Mouse (Mus musculus): ENCODE results near the gene D17Wsu92e. TPM values are rescaled to one million over a fixed set of nuclear protein-coding genes. Genes with fewer than 3 reads are reported as not detected.

Gene D17Wsu92e
- polyA plus RNA-seq, 1 experiment = 80.5 TPM

DNA sequence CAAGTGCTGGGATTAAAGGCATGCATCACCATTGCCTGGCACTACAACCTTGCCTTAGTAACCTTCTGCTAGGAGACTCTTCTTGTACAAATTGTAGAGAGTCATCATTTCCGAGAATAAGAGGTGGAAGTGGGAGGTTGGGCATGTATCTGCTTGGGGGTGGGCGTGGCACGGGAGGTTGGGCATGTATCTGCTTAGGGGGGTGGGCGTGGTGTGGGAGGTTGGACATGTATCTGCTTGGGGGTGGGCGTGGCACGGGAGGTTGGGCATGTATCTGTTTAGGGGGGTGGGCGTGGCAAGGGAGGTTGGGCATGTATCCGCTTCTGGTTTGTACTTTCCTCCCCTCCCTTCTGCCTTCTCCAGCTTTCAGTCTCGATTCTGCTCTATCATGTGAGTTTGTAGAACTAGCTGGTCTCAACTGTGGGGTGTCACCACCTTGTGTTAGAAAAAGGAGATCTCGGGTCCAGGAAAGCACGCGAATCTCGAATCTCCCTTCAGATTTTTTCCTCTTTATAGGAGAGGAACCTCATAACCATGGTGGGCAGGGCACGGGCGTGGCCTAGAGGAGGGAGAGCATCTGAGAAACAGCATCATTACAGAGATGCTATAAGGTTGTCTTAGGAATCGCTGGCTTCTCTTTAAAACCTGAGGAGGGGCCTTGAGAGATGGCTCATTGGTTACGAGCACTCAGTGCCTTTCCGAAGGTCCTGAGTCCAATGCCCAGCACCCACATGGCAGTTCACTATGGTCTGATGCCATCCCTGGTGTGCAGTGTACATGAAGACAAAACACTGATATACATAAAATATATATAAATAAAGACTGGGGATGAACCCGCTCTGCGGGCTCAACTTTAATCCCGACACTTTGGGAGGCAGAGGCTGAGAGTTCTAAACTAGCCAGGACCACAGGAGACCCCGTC, 5.8 kb upstream of the D17Wsu92e start:
- no peak for TF ChIP-seq GATA1 (IDR thresholded peaks at IDR 0.05; ENCODE audit: low read length)

DNA sequence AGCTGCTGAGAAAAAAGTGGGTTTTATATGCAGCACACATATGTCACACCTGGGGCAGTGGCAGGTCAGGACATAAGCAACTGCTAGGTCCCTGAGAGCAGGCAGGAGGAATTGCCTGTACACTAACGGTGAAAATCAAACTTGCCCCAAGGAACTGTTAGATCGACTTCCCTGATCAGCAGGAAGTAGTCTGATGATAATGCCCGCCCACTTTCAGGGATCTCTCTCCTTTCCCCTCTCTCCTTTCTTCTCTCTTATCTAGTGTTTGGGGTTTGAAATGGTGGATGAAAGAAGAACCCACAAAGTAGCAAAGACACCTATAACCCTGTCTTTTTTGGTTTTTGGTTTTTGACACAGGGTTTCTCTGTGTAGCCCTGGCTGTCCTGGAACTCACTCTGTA, 5.1 kb upstream of the D17Wsu92e start:
- peak; percentile 9 for TF ChIP-seq GATA1 (IDR thresholded peaks at IDR 0.05; ENCODE audit: low read length)

DNA sequence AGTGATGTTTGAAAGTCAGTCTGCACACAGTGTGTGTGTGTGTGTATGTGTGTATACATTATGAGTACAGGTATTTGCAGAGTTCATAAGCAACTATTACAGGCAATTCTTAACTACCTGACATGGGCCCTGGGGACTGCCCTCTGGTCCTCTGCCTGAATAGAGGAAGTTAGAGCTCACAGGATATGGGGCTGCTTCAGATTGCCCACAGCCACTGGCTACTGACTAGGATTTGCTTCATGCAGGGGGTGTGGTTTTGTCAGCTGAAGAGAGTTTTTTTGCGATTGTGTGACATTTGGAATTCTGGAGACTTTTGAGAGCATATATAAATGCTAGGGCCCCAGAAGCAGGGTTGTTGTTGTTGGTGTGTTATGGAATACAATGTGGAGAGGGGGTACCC, 4.5 kb upstream of the D17Wsu92e start:
- no peak for TF ChIP-seq GATA1 (IDR thresholded peaks at IDR 0.05; ENCODE audit: low read length)

DNA sequence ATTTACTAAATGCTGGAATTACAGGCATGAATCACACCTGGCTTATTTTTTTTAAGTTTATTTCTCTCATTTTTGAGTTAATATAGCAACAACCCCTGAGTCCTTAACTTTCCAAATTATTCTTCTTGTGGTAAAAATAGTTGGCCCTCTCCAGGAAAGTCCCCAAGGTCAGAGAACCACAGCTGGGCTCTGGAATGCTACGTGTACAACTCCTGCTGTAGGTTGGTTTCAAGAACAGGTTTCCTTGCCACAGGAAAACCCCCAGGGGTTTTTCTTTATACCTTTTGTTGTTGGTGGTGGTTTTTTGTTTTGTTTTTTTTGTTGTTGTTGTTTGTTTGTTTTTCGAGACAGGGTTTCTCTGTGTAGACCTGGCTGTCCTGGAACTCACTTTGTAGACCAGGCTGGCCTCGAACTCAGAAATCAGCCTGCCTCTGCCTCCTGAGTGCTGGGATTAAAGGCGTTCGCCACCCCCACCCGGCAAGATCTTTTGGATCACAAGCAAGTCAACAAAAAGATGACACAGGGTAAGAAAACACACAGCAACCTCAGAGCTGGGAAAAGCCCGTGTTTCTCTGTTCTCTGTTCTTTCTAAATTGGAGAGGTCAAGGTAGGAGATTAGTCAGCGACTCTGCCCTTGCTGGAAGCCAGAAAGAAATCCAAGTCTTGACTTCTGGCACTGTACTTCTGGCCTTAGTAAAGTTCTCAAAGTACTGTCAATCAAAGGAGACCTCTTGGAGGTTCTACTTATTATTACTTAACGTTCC, 2.9 kb upstream of the D17Wsu92e start:
- TF ChIP-seq GATA1 (IDR thresholded peaks at IDR 0.05; ENCODE audit: low read length) = no peak

DNA sequence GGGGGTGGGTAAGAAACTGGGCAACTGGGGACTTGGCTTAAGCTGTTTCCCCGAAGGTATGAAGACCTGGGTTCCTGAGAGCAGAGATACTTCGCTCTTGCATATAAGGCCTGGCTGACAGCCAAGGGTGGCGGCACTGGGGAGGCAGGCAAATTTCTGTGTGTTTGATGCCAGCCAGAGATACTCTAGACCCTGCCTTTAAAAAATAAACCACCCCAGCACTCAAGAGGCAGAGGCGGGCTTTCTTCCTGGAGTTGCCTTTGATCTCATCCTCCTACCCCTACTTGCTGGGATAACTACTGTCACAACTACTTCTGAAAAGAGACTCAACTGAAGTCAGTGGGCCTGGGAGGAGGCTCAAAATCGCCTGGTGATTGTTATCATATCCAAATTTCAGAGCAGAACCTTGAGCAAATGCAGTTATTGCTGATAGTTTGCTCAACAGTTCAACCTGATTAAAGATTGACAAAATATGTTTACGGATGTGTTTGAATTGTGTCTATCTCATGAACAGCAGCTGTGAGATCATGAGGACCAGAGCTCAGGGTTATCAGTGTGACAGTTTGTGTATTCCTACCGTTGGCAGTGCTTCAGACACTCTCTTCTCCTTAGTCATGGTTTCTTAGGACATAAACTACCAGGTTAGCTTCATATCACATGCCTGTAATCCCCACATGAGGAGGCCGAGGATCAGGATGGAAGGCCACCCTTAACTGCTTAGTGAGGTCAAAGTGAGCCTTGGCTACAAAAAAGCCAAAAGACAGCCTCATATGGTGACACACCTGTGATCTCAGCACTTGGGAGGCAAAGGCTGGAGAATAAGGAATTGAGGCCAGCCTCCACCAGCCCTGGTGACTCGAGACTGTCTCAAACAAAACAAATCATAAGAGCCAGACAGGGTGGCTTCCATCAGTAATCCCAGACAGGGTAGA, 1.2 kb upstream of the D17Wsu92e start:
- TF ChIP-seq GATA1 (IDR thresholded peaks at IDR 0.05; ENCODE audit: low read length) = peak; percentile 72

DNA sequence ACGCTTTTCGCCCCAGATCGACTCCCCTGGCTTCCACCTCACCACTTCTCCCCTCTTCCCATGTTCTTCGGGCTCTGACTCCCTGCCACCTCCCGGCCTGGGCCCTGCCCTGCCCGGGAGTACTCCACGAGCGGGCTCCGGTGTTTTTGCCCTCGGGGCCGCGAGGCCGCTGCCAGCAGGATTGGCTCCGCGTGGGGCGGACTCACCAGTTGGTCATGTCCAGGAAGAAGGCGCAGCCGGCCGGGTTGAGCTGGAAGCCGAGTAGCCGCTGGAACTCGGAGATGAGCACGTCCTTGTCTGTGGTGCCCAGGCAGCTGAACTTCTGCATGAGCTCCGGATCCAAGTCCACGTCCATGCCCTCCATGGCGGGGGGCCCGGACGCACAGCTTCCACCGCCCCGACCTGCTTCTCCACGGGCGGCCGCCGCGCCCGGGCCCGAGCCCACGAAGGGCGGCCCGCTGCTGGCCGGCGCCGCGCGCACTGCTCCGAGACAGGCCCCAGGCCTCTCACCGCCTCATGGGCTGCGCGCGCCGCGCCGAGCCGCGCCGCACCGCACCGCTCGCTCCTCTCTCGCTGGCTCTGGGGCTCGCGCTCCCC, 379 bp downstream of the D17Wsu92e start:
- no peak for TF ChIP-seq GATA1 (IDR thresholded peaks at IDR 0.05; ENCODE audit: low read length)

DNA sequence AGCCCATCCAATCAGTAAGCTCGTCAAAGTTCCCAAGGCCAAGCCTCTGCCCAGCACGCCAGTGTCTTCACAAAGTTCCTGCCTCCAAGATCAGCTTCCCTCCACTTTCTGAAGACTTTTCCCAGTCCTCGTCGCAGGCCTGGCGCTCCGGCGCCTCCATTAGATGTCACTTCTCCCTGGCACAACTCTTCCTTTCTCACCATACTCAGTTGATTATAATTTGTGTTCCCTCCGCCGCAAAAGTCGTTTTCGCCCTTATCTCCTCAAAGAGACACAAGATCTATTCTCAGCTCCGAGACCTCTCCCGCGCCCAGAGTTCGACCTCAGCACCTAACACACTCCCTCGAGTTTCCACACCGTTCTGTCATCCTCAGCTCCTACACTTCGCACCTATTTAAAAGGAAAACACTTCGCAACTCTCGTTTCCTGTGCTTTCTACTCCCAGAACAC, 902 bp downstream of the D17Wsu92e start:
- TF ChIP-seq GATA1 (IDR thresholded peaks at IDR 0.05; ENCODE audit: low read length) = no peak

DNA sequence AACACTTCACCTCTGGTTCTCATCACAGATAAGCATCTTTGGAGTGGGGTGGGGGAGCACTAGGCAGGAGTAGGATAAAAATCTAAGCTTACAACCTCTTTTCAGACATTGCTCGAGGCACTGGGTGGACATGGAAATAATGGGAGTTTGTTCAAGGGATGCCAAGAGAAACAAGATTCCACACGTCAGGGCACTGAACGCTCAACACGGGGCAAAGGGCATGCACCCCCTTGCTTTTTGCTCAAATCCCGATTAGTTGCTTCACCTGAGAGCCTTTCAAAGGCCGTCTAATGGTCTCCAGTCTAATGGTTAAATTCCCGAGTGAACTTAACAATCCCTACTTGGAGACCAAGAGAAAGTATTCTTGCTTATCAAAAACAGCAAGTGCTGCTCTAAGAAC, 1.4 kb downstream of the D17Wsu92e start:
- TF ChIP-seq GATA1 (IDR thresholded peaks at IDR 0.05; ENCODE audit: low read length) = no peak

DNA sequence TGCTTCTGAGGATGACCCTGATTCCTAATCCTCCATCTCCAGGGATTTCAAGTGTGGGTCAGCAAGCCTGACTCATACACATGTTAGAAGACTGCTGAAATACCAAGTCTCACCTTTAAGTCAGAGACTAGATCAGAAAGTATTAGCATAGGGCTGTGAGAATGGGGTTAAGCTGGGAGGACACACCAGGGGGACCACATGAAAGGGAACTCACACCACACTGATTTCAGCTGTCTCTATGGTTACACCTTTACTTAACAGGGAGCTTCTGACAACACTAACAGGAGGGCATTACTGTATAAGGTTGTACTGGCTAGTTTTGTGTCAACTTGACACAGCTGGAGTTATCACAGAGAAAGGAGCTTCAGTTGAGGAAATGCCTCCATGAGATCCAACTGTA, 5.8 kb downstream of the D17Wsu92e start:
- no peak for TF ChIP-seq GATA1 (IDR thresholded peaks at IDR 0.05; ENCODE audit: low read length)

DNA sequence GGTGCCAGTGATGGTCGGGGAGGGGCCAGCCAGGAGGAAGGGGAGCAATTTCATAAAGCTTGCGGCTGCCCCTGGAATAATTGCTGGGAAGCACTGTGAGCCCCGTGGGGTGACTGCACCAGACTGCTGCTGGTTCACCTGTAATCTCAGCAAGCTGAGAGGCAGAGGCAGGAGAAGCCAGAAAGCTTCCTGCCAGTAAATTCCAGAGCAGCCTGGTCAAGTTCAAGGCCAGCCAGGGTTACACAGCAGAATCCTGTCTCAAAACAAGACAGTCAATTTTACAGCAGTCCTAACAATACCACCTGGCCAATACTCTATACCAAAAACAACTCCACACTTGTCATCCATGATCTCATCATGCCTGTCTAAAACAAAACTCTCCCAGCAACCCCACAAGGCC, 8.5 kb downstream of the D17Wsu92e start:
- TF ChIP-seq GATA1 (IDR thresholded peaks at IDR 0.05; ENCODE audit: low read length) = no peak

DNA sequence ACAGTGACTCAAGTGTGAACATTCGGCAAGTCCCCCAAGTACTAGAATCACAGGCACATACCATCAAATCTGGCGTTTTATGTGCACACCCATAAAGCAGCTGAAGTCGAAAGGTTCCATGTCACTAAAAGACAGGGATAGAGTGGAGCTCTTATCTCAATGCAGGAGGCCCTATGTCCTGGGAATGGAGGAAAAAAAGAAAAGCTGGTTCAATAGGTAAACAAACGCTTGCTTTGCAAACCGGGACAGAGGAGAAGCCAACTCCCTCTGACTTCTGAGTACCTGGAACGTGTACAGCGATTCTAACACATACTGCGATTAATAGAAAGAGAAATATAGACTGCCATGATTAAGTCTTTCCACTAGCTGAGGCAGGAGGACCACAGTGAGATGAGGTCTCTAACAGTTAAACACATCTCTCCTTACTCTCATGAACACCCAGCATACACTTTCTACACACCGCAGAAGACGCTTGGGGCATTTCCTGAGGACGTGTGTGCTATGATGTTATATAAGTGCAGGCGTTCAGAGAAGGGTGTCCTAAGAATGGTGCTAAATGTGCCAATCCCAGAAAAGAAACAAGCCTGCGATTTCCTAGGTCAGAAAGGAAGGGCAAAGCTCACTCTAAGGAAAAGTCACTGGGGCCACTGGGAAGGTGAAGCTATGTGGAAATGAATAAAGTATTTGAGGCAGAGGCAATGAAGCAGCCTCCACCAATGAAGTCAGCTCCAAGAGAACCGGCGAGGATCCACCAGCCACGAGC, 9.7 kb downstream of the D17Wsu92e start:
- TF ChIP-seq GATA1 (IDR thresholded peaks at IDR 0.05; ENCODE audit: low read length) = no peak

DNA sequence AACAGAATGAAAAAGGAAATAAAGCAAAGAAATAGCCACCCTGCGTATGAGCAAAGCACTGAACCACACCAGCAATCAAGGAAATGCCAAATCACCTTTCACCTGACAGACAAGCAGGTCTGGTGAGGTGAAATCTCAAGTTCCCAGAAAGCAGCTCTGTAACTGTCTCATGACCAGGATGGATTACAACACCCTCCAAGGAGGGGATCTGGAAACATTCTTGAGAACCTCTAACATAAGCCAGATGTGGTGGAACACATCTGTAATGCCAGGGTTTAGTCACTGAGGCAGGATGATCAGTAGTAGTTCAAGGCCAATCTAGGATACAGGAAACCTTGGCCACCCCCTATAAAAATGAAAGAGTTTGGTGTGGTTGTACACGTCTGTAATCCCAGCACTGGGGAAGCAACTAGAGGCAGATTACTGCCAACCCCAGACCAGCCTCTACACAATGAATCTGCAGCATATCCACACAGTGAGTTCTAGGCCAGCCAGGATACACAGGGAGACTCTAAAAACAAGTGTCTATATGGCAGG, 12.8 kb downstream of the D17Wsu92e start:
- TF ChIP-seq GATA1 (IDR thresholded peaks at IDR 0.05; ENCODE audit: low read length) = no peak

DNA sequence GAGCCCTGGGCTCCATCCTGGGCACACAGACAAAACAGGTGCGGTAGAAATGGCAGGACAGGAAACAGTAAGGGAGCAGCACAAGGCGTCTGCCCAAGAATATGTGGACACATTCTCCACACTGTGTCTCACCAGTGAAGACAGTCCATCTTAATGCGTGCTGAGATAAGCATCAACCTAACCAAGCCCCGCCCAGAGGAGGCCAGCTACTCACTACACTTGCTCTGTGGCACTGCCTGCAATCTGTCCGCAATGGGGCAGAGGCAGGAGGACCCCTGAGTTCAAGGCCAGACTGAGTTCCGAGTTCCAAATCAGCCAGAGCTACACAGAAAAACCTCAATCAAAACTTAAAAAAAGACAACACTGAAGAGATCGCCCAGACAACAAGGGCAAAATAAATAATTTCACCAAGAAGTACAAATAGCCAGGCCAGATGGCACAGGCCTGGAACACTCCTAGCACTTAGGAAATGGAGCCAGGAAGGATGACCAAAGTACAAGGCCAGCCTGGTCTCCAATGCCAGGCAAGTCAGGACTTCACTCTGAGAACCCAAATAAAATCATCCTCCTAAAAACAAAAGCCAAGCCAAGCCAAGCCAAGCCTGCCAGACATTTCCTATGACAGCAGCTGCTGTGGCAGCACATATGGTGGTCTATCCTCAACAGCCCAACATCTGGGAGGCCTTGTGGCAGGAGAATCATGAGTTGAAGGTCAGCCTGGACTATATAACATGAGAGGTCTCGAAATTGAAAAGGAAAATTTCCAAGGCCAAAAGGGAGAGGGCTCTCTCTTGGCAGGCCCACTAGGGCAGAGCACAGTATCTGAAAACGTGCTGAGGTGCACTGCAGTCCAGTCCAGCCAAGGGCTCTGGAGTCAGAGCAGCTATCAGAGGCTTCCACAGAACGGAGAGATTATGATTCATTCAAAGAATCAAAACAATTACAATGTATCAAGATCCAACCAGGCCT, 15.4 kb downstream of the D17Wsu92e start:
- no peak for TF ChIP-seq GATA1 (IDR thresholded peaks at IDR 0.05; ENCODE audit: low read length)
